Mouse (Mus musculus) lung, adult 18-20 months (tissue): ENCODE results near the gene Fbxw5.

ENCODE experiments used
- DNase-seq, 2 experiments: peaks; one replicate each; pipeline ENCODE4 v3.0.0; 2022; ENCODE audit warnings: mixed read lengths in 2 of 2

The Fbxw5 gene

GRCm38 (mm10) chr2:25500576-25501405 is at the start of gene Fbxw5:
TSS of gene Fbxw5 (plus strand) at chr2:25500750.
- DNase-seq, result peak; percentile 86 to 90

- DNase-seq, result peak in 1 of 2 experiments; percentile 36
Observed at GRCm38 (mm10) chr2:25450853-25451647, 49.5 kb upstream of the Fbxw5 start.

GRCm38 (mm10) chr2:25452951-25453350 is 47.6 kb upstream of the Fbxw5 start:
- DNase-seq, result no peak

GRCm38 (mm10) chr2:25456205-25456953 is 44.2 kb upstream of the Fbxw5 start, which contains the start of gene Clic3:
TSS of gene Clic3 (plus strand) at chr2:25456838.
- peak; percentile 87 to 92 for DNase-seq

- DNase-seq, result peak; percentile 89 to 93
Observed at GRCm38 (mm10) chr2:25457022-25457896, 43.3 kb upstream of the Fbxw5 start.

- peak; percentile 82 to 86 for DNase-seq
Observed at GRCm38 (mm10) chr2:25458911-25459310, 41.6 kb upstream of the Fbxw5 start.

GRCm38 (mm10) chr2:25460135-25460534 is 40.4 kb upstream of the Fbxw5 start:
- DNase-seq, result no peak

GRCm38 (mm10) chr2:25460551-25461309 is 39.8 kb upstream of the Fbxw5 start, which contains the start of gene Paxx:
TSS of gene Paxx (minus strand) at chr2:25461094.
- DNase-seq, result peak; percentile 97

GRCm38 (mm10) chr2:25461407-25461806 is 39.1 kb upstream of the Fbxw5 start:
- no peak for DNase-seq

GRCm38 (mm10) chr2:25463630-25464029 is 36.9 kb upstream of the Fbxw5 start:
- DNase-seq, result no peak

- DNase-seq, result no peak
Observed at GRCm38 (mm10) chr2:25465256-25465655, 35.3 kb upstream of the Fbxw5 start.

GRCm38 (mm10) chr2:25465816-25466635 is 34.5 kb upstream of the Fbxw5 start:
- peak; percentile 7 to 27 for DNase-seq

- no peak for DNase-seq
Observed at GRCm38 (mm10) chr2:25467606-25468303, 32.8 kb upstream of the Fbxw5 start.

GRCm38 (mm10) chr2:25468962-25469915 is 31.3 kb upstream of the Fbxw5 start:
- DNase-seq, result no peak

- no peak for DNase-seq
Observed at GRCm38 (mm10) chr2:25469969-25470368, 30.6 kb upstream of the Fbxw5 start, which contains the start of gene Ptgds. TSS of gene Ptgds (minus strand) at chr2:25470046.

GRCm38 (mm10) chr2:25472550-25472949 is 28.0 kb upstream of the Fbxw5 start:
- no peak for DNase-seq

GRCm38 (mm10) chr2:25477541-25477940 is 23.0 kb upstream of the Fbxw5 start:
- DNase-seq, result no peak
